ENCODE assay signal across 10 mouse cellular contexts in the genomic region with DNA sequence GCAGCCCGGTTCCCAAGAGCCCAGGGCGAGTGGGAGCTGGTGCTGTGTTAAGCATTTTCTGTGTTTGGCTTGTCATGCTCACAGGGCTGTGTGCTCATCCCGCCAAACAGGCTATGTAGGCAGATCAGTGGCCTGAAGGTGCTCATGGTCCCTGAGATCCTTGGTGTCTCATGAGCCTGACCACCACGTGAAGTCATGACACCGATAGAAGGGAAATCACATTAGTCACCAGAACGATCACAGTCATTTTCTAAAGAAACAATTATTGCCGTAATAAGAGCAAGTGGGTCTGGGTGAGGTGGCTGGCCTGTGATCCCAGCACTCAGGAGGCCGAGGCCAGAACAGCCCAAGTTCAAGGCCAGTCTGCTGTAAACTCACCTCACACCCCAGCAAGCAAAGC. TPM values are rescaled to one million over a fixed set of nuclear protein-coding genes. Genes with fewer than 3 reads are reported as not detected.
DNase-seq lines count a peak whose midpoint lies in the region; ATAC-seq and TF ChIP-seq lines count a peak whose summit lies in the region.
"Had no signal": no experiment of that assay in that cellular context is flagged by ENCODE, and none has a peak within 500 bp of the region (broad histone marks: within the 10 kb centered on the region; RNA-seq: fewer than 3 reads in every experiment).

No protein-coding gene starts in this region.

- peaks cover 45 to 61% of the 10 kb centered on the region in 2 experiments for H3K4me1 ChIP-seq in heart, embryonic 14.5 days (ENCODE audit: control insufficient read depth in 2 of 2, insufficient read depth in 2 of 2, low read length in 2 of 2)
- peaks cover 32% of the 10 kb centered on the region for H3K4me1 ChIP-seq in ES-Bruce4 (ENCODE audit: control insufficient read depth, insufficient read depth, low read length)
- H3K4me1 ChIP-seq in forebrain, embryonic 15.5 days, result peaks cover 28% of the 10 kb centered on the region
- H3K4me1 ChIP-seq in liver, embryonic 12.5 days, result peaks cover 64% of the 10 kb centered on the region

- 59% methylated on average over 8 of the region's 8 CpGs for WGBS in heart, embryonic 14.5 days
- 56% methylated on average over 8 of the region's 8 CpGs for WGBS in forebrain, embryonic 15.5 days
- WGBS in liver, embryonic 12.5 days (ENCODE audit: insufficient replicate concordance), result 69% methylated on average over 8 of the region's 8 CpGs

- intact Hi-C loops in heart, postnatal 10 days (cut with DNase I), result no loop called here

- H3K9ac ChIP-seq in heart, embryonic 14.5 days (ENCODE audit: low read length), result peak overlapping the region; percentile 58
- H3K9ac ChIP-seq in ES-Bruce4 (ENCODE audit: low read depth, poor library complexity, severe bottlenecking), result peak overlapping the region; percentile 24
- H3K9ac ChIP-seq in forebrain, embryonic 15.5 days (replicated peaks), result no peak overlapping the region
- no peak overlapping the region for H3K9ac ChIP-seq in liver, embryonic 12.5 days

- H3K36me3 ChIP-seq in heart, embryonic 14.5 days (ENCODE audit: control insufficient read depth, insufficient read depth, low read length), result peaks cover 43% of the 10 kb centered on the region
- H3K36me3 ChIP-seq in ES-Bruce4 (ENCODE audit: control insufficient read depth, insufficient read depth, low read length, poor library complexity, severe bottlenecking), result no peaks in the 10 kb centered on the region
- H3K36me3 ChIP-seq in forebrain, embryonic 15.5 days, result peaks cover 17% of the 10 kb centered on the region
- H3K36me3 ChIP-seq in liver, embryonic 12.5 days, result peaks cover 3% of the 10 kb centered on the region; the same call in 1 of the 2 replicates

- TF ChIP-seq CTCF in ES-Bruce4 (IDR thresholded peaks at IDR 0.05; ENCODE audit: low read depth, low read length), result no peak

- no peaks in the 10 kb centered on the region for H3K27me3 ChIP-seq in heart, embryonic 14.5 days (ENCODE audit: control insufficient read depth, insufficient read depth, low read length)
- no peaks in the 10 kb centered on the region for H3K27me3 ChIP-seq in ES-Bruce4 (ENCODE audit: control insufficient read depth, insufficient read depth, low read length, poor library complexity, severe bottlenecking)
- no peaks in the 10 kb centered on the region for H3K27me3 ChIP-seq in forebrain, embryonic 15.5 days
- no peaks in the 10 kb centered on the region for H3K27me3 ChIP-seq in liver, embryonic 12.5 days (replicated peaks)

- H3K9me3 ChIP-seq in heart, embryonic 14.5 days (ENCODE audit: control insufficient read depth, low read length), result no peaks in the 10 kb centered on the region
- no peaks in the 10 kb centered on the region for H3K9me3 ChIP-seq in ES-Bruce4 (replicated peaks; ENCODE audit: control insufficient read depth, insufficient read depth, low read length, poor library complexity, severe bottlenecking)
- no peaks in the 10 kb centered on the region for H3K9me3 ChIP-seq in forebrain, embryonic 15.5 days
- no peaks in the 10 kb centered on the region for H3K9me3 ChIP-seq in liver, embryonic 12.5 days (replicated peaks)
- H3K9me3 ChIP-seq: megakaryocyte, embryonic 14.5 days had no signal

- no peak for TF ChIP-seq EP300 in ES-Bruce4 (IDR thresholded peaks at IDR 0.05; ENCODE audit: insufficient read depth, low read depth, low read length)

- peak overlapping the region; percentile 56; the same call in 1 of the 2 replicates for H3K4me2 ChIP-seq in heart, embryonic 14.5 days (ENCODE audit: low read length)
- no peak overlapping the region for H3K4me2 ChIP-seq in forebrain, embryonic 15.5 days (replicated peaks)
- H3K4me2 ChIP-seq in liver, embryonic 12.5 days, result no peak overlapping the region

- peak overlapping the region; percentile 60 to 97 for H3K27ac ChIP-seq in heart, embryonic 14.5 days (replicated peaks in 1 of 2; ENCODE audit: control insufficient read depth in 1 of 2, insufficient read depth in 1 of 2, low read depth in 2 of 2, low read length in 2 of 2)
- peak overlapping the region; percentile 81 for H3K27ac ChIP-seq in ES-Bruce4 (ENCODE audit: insufficient read depth, low read length)
- peak overlapping the region; percentile 81; the same call in 1 of the 2 replicates for H3K27ac ChIP-seq in forebrain, embryonic 15.5 days (replicated peaks)
- H3K27ac ChIP-seq in liver, embryonic 12.5 days, result peak overlapping the region; percentile 45; the same call in 1 of the 2 replicates

- no peak for ATAC-seq in heart, embryonic 14.5 days (ENCODE audit: insufficient number of reproducible peaks, insufficient read depth, low FRiP score, low read depth)
- ATAC-seq in forebrain, embryonic 15.5 days (replicated peaks), result no peak
- ATAC-seq in liver, embryonic 12.5 days, result no peak

- DNase-seq in heart, postnatal 10 days, result no peak
- DNase-seq in cerebellum, adult 18-20 months, result no peak
- DNase-seq in adrenal gland, adult 2 months, result no peak
- no peak for DNase-seq in embryo, embryonic 9.5 days (ENCODE audit: extremely low spot score)
- DNase-seq: gastrocnemius, postnatal 10 days had no signal

- TF ChIP-seq POLR2A in ES-Bruce4 (IDR thresholded peaks at IDR 0.05; ENCODE audit: insufficient read depth, low read length), result no peak

- no peak overlapping the region for H3K4me3 ChIP-seq in heart, embryonic 14.5 days (ENCODE audit: control insufficient read depth in 1 of 2, insufficient read depth in 1 of 2, low read depth in 1 of 2, low read length in 2 of 2)
- no peak overlapping the region for H3K4me3 ChIP-seq in ES-Bruce4 (ENCODE audit: low read depth, low read length)
- H3K4me3 ChIP-seq in forebrain, embryonic 15.5 days, result no peak overlapping the region
- H3K4me3 ChIP-seq in liver, embryonic 12.5 days, result no peak overlapping the region
- H3K4me3 ChIP-seq: megakaryocyte, embryonic 14.5 days had no signal

RNA-seq across cellular contexts. Expression of a gene that starts 31.5 kb away (rescaled TPM):
- 18.1 and 25.1 TPM in 2 replicates for polyA plus RNA-seq in heart, embryonic 14.5 days (2014; fragmentation: Nextera tagmentation; extraction: Ambion mirVana)
- 10 to 100 TPM; 40.4 to 46.2 TPM for total RNA-seq in heart, postnatal 10 days (2021)
- polyA plus RNA-seq in ES-Bruce4 (2011; ENCODE audit: insufficient read depth, insufficient read length, low read depth, missing spikeins), result 65.5 and 71.6 TPM in 2 replicates
- 33.5 TPM in 2 replicates for polyA plus RNA-seq in forebrain, embryonic 15.5 days (2015; fragmentation: Nextera tagmentation; extraction: Ambion mirVana)
- 11.9 and 12.4 TPM in 2 replicates for polyA plus RNA-seq in liver, embryonic 12.5 days (2016; fragmentation: Nextera tagmentation; extraction: Ambion mirVana)
- 10 to 100 TPM; 14.8 to 27.4 TPM for total RNA-seq in adrenal gland, adult 2 months (2021)
- polyA plus RNA-seq in adrenal gland, adult 2 months (2012; rRNA removed), result 20.1 and 21.6 TPM in 2 replicates

RNA-seq across cellular contexts. Expression of a gene that starts 53.9 kb away (rescaled TPM):
- 112 and 129 TPM in 2 replicates for polyA plus RNA-seq in heart, embryonic 14.5 days (2014; fragmentation: Nextera tagmentation; extraction: Ambion mirVana)
- total RNA-seq in heart, postnatal 10 days (2021), result 100 to 1,000 TPM in 1 of 2 experiments, 10 to 100 TPM in 1; 94.4 to 121 TPM
- 114 and 117 TPM in 2 replicates for polyA plus RNA-seq in ES-Bruce4 (2011; ENCODE audit: insufficient read depth, insufficient read length, low read depth, missing spikeins)
- 96.9 and 99.7 TPM in 2 replicates for polyA plus RNA-seq in forebrain, embryonic 15.5 days (2015; fragmentation: Nextera tagmentation; extraction: Ambion mirVana)
- polyA plus RNA-seq in liver, embryonic 12.5 days (2016; fragmentation: Nextera tagmentation; extraction: Ambion mirVana), result 171 and 174 TPM in 2 replicates
- total RNA-seq in adrenal gland, adult 2 months (2021), result 100 to 1,000 TPM; 136 to 149 TPM
- 146 and 165 TPM in 2 replicates for polyA plus RNA-seq in adrenal gland, adult 2 months (2012; rRNA removed)

RNA-seq across cellular contexts. Expression of a gene that starts 54.0 kb away (rescaled TPM):
- polyA plus RNA-seq in heart, embryonic 14.5 days (2014; fragmentation: Nextera tagmentation; extraction: Ambion mirVana), result 6.3 and 7.4 TPM in 2 replicates
- total RNA-seq in heart, postnatal 10 days (2021), result 10 to 100 TPM; 10.7 to 16.2 TPM
- polyA plus RNA-seq in ES-Bruce4 (2011; ENCODE audit: insufficient read depth, insufficient read length, low read depth, missing spikeins), result 14.7 and 17.0 TPM in 2 replicates
- polyA plus RNA-seq in forebrain, embryonic 15.5 days (2015; fragmentation: Nextera tagmentation; extraction: Ambion mirVana), result 16.7 and 17.8 TPM in 2 replicates
- polyA plus RNA-seq in liver, embryonic 12.5 days (2016; fragmentation: Nextera tagmentation; extraction: Ambion mirVana), result 3.5 and 4.4 TPM in 2 replicates
- 10 to 100 TPM; 18.0 to 25.6 TPM for total RNA-seq in adrenal gland, adult 2 months (2021)
- 24.8 and 26.0 TPM in 2 replicates for polyA plus RNA-seq in adrenal gland, adult 2 months (2012; rRNA removed)

Comparison
In these comparisons a context has a peak if more than half of its experiments do, and no peak if none do; other contexts are left out.
1. H3K9ac ChIP-seq: peak in heart, embryonic 14.5 days (single experiment) and ES-Bruce4 (single experiment); none in forebrain, embryonic 15.5 days (single experiment) and liver, embryonic 12.5 days (single experiment).
2. Peak in every context shown above with its lines, with median percentiles within 50 percentile points of each other: H3K27ac ChIP-seq.